Mouse (Mus musculus) midbrain, embryonic 14.5 days (tissue): ENCODE data around the gene Dgkh. TPM values are rescaled to one million over a fixed set of nuclear protein-coding genes. Genes with fewer than 3 reads are reported as not detected.

Experiments
- ATAC-seq: fragments of 200-750 bp; cut with Nextera tagmentation; 2 replicates; pipeline ENCODE4 v1.8.0; 2017; ENCODE audit warnings: moderate number of reproducible peaks, moderate library complexity; ENCODE audit not compliant: low FRiP score, low TSS enrichment
- DNase-seq: peaks from one replicate; pipeline ENCODE4 v3.0.0-alpha.2; 2015
- H3K27ac ChIP-seq: fragments of 300-500 bp; sonication (generic); replicated peaks from 2 replicates; pipeline ENCODE4 v1.5.1; 2014; ENCODE audit warnings: mild to moderate bottlenecking, low read depth, low read length, moderate library complexity
- H3K27me3 ChIP-seq: fragments of 300-500 bp; sonication (generic); 2 replicates; pipeline ENCODE4 v1.6.1; 2014; ENCODE audit warnings: low read length, control low read depth, mixed read lengths; ENCODE audit not compliant: control insufficient read depth, insufficient read depth
- H3K36me3 ChIP-seq: fragments of 300-500 bp; sonication (generic); 2 replicates; pipeline ENCODE4 v1.6.1; 2014; ENCODE audit warnings: low read length, control low read depth; ENCODE audit not compliant: control insufficient read depth, insufficient read depth
- H3K4me1 ChIP-seq: fragments of 300-500 bp; sonication (generic); 2 replicates; pipeline ENCODE4 v1.6.1; 2014; ENCODE audit warnings: mild to moderate bottlenecking, antibody characterized with exemption, low read length, control low read depth; ENCODE audit not compliant: control insufficient read depth, insufficient read depth
- H3K4me2 ChIP-seq: fragments of 300-500 bp; sonication (generic); 2 replicates; pipeline ENCODE4 v1.6.1; 2014; ENCODE audit warnings: mild to moderate bottlenecking, low read length, moderate library complexity
- H3K4me3 ChIP-seq: fragments of 300-500 bp; sonication (generic); replicated peaks from 2 replicates; pipeline ENCODE4 v1.5.1; 2014; ENCODE audit warnings: low read depth, low read length
- H3K9ac ChIP-seq: fragments of 300-500 bp; sonication (generic); replicated peaks from 2 replicates; pipeline ENCODE4 v1.6.1; 2014; ENCODE audit warnings: mild to moderate bottlenecking, low read length, moderate library complexity
- H3K9me3 ChIP-seq: fragments of 300-500 bp; sonication (generic); 2 replicates; pipeline ENCODE4 v1.6.1; 2016; ENCODE audit warnings: low read length, control low read depth, mixed read lengths; ENCODE audit not compliant: control insufficient read depth
- WGBS: fragments of 180-500 bp; shearing (Covaris S2); extraction: QIAGEN DNeasy Blood & Tissue Kit; methylation state at CpG from one replicate; pipeline ENCODE4 v1.1.7; 2014; 5-methylcytosine and 5-hydroxymethylcytosine counted together
- polyA plus RNA-seq: library from polyadenylated mRNA; unstranded; fragments of >200 nt; fragmentation: Nextera tagmentation; extraction: Ambion mirVana; gene quantifications from 2 replicates; pipeline ENCODE4 v1.2.1, GENCODE M21; 2014

Gene Dgkh
- polyA plus RNA-seq, 1 experiment from 2014 or later, result 2.9 TPM

GRCm38 (mm10) chr14:78656832-78657626 is 75.5 kb downstream of the Dgkh start:
- Histone ChIP-seq H3K4me2 (no peak overlapping the region), H3K36me3 (no peaks in the 10 kb centered on the region), H3K27me3 (no peaks in the 10 kb centered on the region), H3K4me1 (no peaks in the 10 kb centered on the region), H3K9me3 (peaks cover 7% of the 10 kb centered on the region; the same call in 1 of the 2 replicates), H3K27ac (no peak overlapping the region), H3K9ac (no peak overlapping the region), H3K4me3 (no peak overlapping the region)
- DNase-seq (no peak), ATAC-seq (no peak)
- WGBS, result 93% methylated on average over 18 of the region's 18 CpGs

- ATAC-seq, result no peak
- no peak overlapping the region for H3K4me2 ChIP-seq
- H3K27me3 ChIP-seq, result no peaks in the 10 kb centered on the region
- no peaks in the 10 kb centered on the region for H3K4me1 ChIP-seq
- DNase-seq, result no peak
- H3K27ac ChIP-seq, result no peak overlapping the region
- no peaks in the 10 kb centered on the region for H3K9me3 ChIP-seq
- WGBS, result 84% methylated on average over 7 of the region's 7 CpGs
- no peak overlapping the region for H3K4me3 ChIP-seq
- no peak overlapping the region for H3K9ac ChIP-seq
- no peaks in the 10 kb centered on the region for H3K36me3 ChIP-seq
Observed at GRCm38 (mm10) chr14:78654939-78655556, 77.5 kb downstream of the Dgkh start.

- DNase-seq, result no peak
- H3K27ac ChIP-seq, result no peak overlapping the region
- no peak for ATAC-seq
- no peaks in the 10 kb centered on the region for H3K36me3 ChIP-seq
- H3K4me1 ChIP-seq, result no peaks in the 10 kb centered on the region
- H3K4me3 ChIP-seq, result no peak overlapping the region
- no peak overlapping the region for H3K9ac ChIP-seq
- no peaks in the 10 kb centered on the region for H3K27me3 ChIP-seq
- H3K4me2 ChIP-seq, result no peak overlapping the region
- 78% methylated on average over 10 of the region's 10 CpGs for WGBS
- no peaks in the 10 kb centered on the region for H3K9me3 ChIP-seq
Observed at GRCm38 (mm10) chr14:78654196-78654595, 78.4 kb downstream of the Dgkh start.

- Histone ChIP-seq H3K4me2 (no peak overlapping the region), H3K27ac (no peak overlapping the region), H3K4me3 (no peak overlapping the region), H3K36me3 (no peaks in the 10 kb centered on the region), H3K9ac (no peak overlapping the region), H3K9me3 (no peaks in the 10 kb centered on the region), H3K27me3 (no peaks in the 10 kb centered on the region), H3K4me1 (no peaks in the 10 kb centered on the region)
- WGBS, result 92% methylated on average over 5 of the region's 5 CpGs
- ATAC-seq (no peak), DNase-seq (no peak)
Observed at GRCm38 (mm10) chr14:78653333-78653732, 79.2 kb downstream of the Dgkh start.

GRCm38 (mm10) chr14:78651696-78652095 is 80.9 kb downstream of the Dgkh start:
- Histone ChIP-seq H3K27ac (no peak overlapping the region), H3K27me3 (no peaks in the 10 kb centered on the region), H3K36me3 (no peaks in the 10 kb centered on the region), H3K4me3 (no peak overlapping the region), H3K4me1 (no peaks in the 10 kb centered on the region), H3K9ac (no peak overlapping the region), H3K4me2 (no peak overlapping the region), H3K9me3 (no peaks in the 10 kb centered on the region)
- no peak for DNase-seq
- WGBS, result 74% methylated on average over 7 of the region's 7 CpGs
- no peak for ATAC-seq

DNA sequence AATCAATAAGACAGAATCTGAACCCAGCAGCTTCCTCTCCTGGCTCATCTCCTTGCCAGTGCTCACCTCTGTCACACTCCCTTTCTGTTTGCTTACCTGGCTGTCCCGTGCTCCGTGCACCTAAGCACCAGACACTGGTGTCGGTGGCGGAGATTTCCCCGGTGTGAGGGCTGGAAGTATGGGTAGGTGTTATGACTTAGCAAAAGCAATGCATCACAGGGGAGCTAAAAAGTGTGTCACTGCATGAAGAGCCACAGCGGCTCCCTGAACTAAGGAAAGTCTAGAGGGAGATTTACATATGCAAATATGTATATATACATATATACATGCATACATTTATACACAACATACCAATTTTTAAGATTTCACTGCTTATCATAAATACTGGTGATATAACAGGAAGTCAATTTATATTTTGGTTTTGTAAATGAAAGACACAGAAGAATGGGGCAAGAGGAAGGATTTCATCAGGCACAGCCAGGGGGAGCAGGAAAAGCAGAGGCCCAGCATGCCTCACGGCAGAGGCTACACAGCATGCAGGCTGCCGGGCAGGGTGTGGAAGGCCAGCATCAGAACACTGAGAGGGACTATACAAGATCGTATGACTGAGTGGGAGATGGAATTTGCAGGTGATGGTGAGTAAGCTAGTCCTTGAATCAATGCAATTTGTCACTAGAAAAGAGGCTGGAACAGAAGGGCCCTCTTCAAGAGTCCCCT is 82.0 kb downstream of the Dgkh start:
- Histone ChIP-seq H3K4me2 (no peak overlapping the region), H3K4me3 (no peak overlapping the region), H3K9me3 (no peaks in the 10 kb centered on the region), H3K27ac (no peak overlapping the region), H3K36me3 (no peaks in the 10 kb centered on the region), H3K9ac (no peak overlapping the region), H3K27me3 (no peaks in the 10 kb centered on the region), H3K4me1 (no peaks in the 10 kb centered on the region)
- DNase-seq, result no peak
- WGBS, result 79% methylated on average over 9 of the region's 9 CpGs
- no peak for ATAC-seq

- H3K4me1 ChIP-seq, result no peaks in the 10 kb centered on the region
- WGBS, result 90% methylated on average over 21 of the region's 21 CpGs
- H3K36me3 ChIP-seq, result no peaks in the 10 kb centered on the region
- DNase-seq (no peak), ATAC-seq (no peak)
- H3K4me2 ChIP-seq, result no peak overlapping the region
- H3K9me3 ChIP-seq, result no peaks in the 10 kb centered on the region
- H3K27me3 ChIP-seq, result no peaks in the 10 kb centered on the region
- no peak overlapping the region for H3K27ac ChIP-seq
- no peak overlapping the region for H3K4me3 ChIP-seq
- H3K9ac ChIP-seq, result no peak overlapping the region
Observed at GRCm38 (mm10) chr14:78649525-78650274, 82.9 kb downstream of the Dgkh start.

- Histone ChIP-seq H3K36me3 (no peaks in the 10 kb centered on the region), H3K9ac (no peak overlapping the region), H3K9me3 (no peaks in the 10 kb centered on the region), H3K27ac (no peak overlapping the region), H3K4me2 (no peak overlapping the region), H3K27me3 (no peaks in the 10 kb centered on the region), H3K4me3 (no peak overlapping the region), H3K4me1 (no peaks in the 10 kb centered on the region)
- ATAC-seq, result no peak
- no peak for DNase-seq
- 91% methylated on average over 3 of the region's 3 CpGs for WGBS
Observed at GRCm38 (mm10) chr14:78645622-78646021, 87.0 kb downstream of the Dgkh start.
